Mouse (Mus musculus): ENCODE results near the gene Ssb.

Gene Ssb

GRCm38 (mm10) chr2:69861485-69862091, at the start of gene Ssb:
Gene Ssb, plus strand, starts transcription at chr2:69861562.
- in situ Hi-C loops (cut with MboI; ENCODE audit: unreplicated experiment in 2 of 2): loop anchor here in 1 of 2 experiments (5.0 kb wide), 1 partner anchor 134 kb away; no protein-coding TSS in a partner anchor

- in situ Hi-C loops (cut with MboI; ENCODE audit: unreplicated experiment in 2 of 2): no loop called here
These were observed 44.8 kb upstream of the Ssb start for GRCm38 (mm10) chr2:69816575-69816974.

GRCm38 (mm10) chr2:69818350-69819085, 42.8 kb upstream of the Ssb start:
- in situ Hi-C loops (cut with MboI; ENCODE audit: unreplicated experiment in 2 of 2): no loop called here

GRCm38 (mm10) chr2:69820201-69820600, 41.2 kb upstream of the Ssb start:
- in situ Hi-C loops (cut with MboI; ENCODE audit: unreplicated experiment in 2 of 2): no loop called here

GRCm38 (mm10) chr2:69821711-69822110, 39.7 kb upstream of the Ssb start, which contains the start of gene Klhl23:
Gene Klhl23, plus strand, starts transcription at chr2:69821944.
- in situ Hi-C loops (cut with MboI; ENCODE audit: unreplicated experiment in 2 of 2): no loop called here

- in situ Hi-C loops (cut with MboI; ENCODE audit: unreplicated experiment in 2 of 2): no loop called here
These were observed 38.8 kb upstream of the Ssb start for GRCm38 (mm10) chr2:69822361-69823128.

- in situ Hi-C loops (cut with MboI; ENCODE audit: unreplicated experiment in 2 of 2): no loop called here
These were observed 38.2 kb upstream of the Ssb start for GRCm38 (mm10) chr2:69823129-69823677.

- in situ Hi-C loops (cut with MboI; ENCODE audit: unreplicated experiment in 2 of 2): loop anchor here in 1 of 2 experiments (25.0 kb wide), 2 partner anchors 386 to 736 kb away; partner anchors contain the start of gene Gad1
These were observed 35.5 kb upstream of the Ssb start for GRCm38 (mm10) chr2:69825898-69826297.

GRCm38 (mm10) chr2:69826380-69826779, 35.0 kb upstream of the Ssb start:
- in situ Hi-C loops (cut with MboI; ENCODE audit: unreplicated experiment in 2 of 2): loop anchor here in 1 of 2 experiments (25.0 kb wide), 2 partner anchors 386 to 736 kb away; partner anchors contain the start of gene Gad1

- in situ Hi-C loops (cut with MboI; ENCODE audit: unreplicated experiment in 2 of 2): loop anchor here in 1 of 2 experiments (25.0 kb wide), 2 partner anchors 384 to 734 kb away; partner anchors contain the start of gene Gad1
These were observed 33.3 kb upstream of the Ssb start for GRCm38 (mm10) chr2:69828031-69828430.

GRCm38 (mm10) chr2:69829680-69830079, 31.7 kb upstream of the Ssb start:
- in situ Hi-C loops (cut with MboI; ENCODE audit: unreplicated experiment in 2 of 2): loop anchor here in 1 of 2 experiments (25.0 kb wide), 2 partner anchors 383 to 733 kb away; partner anchors contain the start of gene Gad1

GRCm38 (mm10) chr2:69830116-69830515, 31.2 kb upstream of the Ssb start:
- in situ Hi-C loops (cut with MboI; ENCODE audit: unreplicated experiment in 2 of 2): loop anchor here in 1 of 2 experiments (25.0 kb wide), 2 partner anchors 382 to 732 kb away; partner anchors contain the start of gene Gad1

GRCm38 (mm10) chr2:69837244-69837967, 24.0 kb upstream of the Ssb start:
- in situ Hi-C loops (cut with MboI; ENCODE audit: unreplicated experiment in 2 of 2): loop anchor here in 1 of 2 experiments (25.0 kb wide), 2 partner anchors 375 to 725 kb away; partner anchors contain the start of gene Gad1

- in situ Hi-C loops (cut with MboI; ENCODE audit: unreplicated experiment in 2 of 2): loop anchor here in 1 of 2 experiments (25.0 kb wide), 2 partner anchors 374 to 724 kb away; partner anchors contain the start of gene Gad1
These were observed 23.4 kb upstream of the Ssb start for GRCm38 (mm10) chr2:69837996-69838395.

GRCm38 (mm10) chr2:69838707-69839106, 22.7 kb upstream of the Ssb start:
- in situ Hi-C loops (cut with MboI; ENCODE audit: unreplicated experiment in 2 of 2): loop anchor here in 1 of 2 experiments (25.0 kb wide), 2 partner anchors 374 to 724 kb away; partner anchors contain the start of gene Gad1

GRCm38 (mm10) chr2:69840261-69840660, 21.1 kb upstream of the Ssb start:
- in situ Hi-C loops (cut with MboI; ENCODE audit: unreplicated experiment in 2 of 2): loop anchor here in 1 of 2 experiments (25.0 kb wide), 2 partner anchors 372 to 722 kb away; partner anchors contain the start of gene Gad1

- in situ Hi-C loops (cut with MboI; ENCODE audit: unreplicated experiment in 2 of 2): loop anchor here in 1 of 2 experiments (25.0 kb wide), 2 partner anchors 363 to 713 kb away; partner anchors contain the start of gene Gad1
These were observed 12.1 kb upstream of the Ssb start for GRCm38 (mm10) chr2:69849215-69849614.

GRCm38 (mm10) chr2:69851427-69852058, 9.8 kb upstream of the Ssb start:
- in situ Hi-C loops (cut with MboI; ENCODE audit: unreplicated experiment in 2 of 2): loop anchor here in 1 of 2 experiments (10.0 kb wide), 1 partner anchor 217 kb away; no protein-coding TSS in a partner anchor

Data from v-Abl transformed pro-B cells (cell line).